Mouse (Mus musculus) cerebellum, postnatal 36 days (tissue): ENCODE data around the gene Tcea2.
A peak's percentile ranks its signal among the peaks of the same experiment; 100 is the strongest.

Experiments used
- DNase-seq, 2 experiments: peaks; one replicate each; pipeline ENCODE4 v3.0.0; 2021 to 2022; ENCODE audit warnings: mixed read lengths in 2 of 2

The Tcea2 gene

DNA sequence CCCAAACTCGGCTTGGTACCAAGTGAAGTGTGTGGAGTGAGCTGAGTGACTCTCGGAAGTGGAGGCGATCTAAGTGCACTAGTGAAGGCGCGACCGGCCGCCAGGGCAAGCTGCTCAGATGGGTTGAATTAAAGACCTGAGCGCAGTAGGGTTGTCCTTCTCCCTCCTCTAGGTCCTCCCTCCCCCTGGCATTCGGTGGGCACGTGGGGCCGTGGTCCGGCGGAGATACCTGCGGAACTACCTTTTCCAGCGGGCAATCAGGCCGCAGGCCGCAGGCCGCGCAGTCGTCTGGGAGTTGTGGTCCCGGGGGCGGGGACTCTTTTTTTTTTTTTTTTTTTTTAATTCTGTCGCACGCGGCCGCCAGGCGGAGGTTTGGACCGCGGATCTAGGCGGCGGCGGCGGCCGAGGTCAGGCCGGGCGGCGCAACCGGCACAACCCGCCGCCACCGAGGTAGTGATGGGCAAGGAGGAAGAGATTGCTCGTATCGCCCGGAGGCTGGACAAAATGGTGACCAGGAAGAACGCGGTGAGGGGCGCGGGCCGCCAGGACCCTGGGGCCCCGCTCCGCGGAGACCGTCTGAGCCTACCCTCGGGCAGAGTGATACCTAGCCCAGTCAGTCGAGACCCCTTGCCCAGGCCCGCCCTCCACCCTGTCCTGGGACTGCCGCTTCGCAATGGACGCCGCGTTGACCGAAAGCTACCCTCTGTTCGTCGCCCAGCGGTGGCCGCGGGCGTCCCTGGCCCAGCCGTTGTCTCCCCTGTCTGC, at the start of gene Tcea2:
Gene Tcea2, plus strand, starts transcription at position 360 of the 765 bp plus-strand sequence.
- DNase-seq: peak; percentile 78 to 83

DNA sequence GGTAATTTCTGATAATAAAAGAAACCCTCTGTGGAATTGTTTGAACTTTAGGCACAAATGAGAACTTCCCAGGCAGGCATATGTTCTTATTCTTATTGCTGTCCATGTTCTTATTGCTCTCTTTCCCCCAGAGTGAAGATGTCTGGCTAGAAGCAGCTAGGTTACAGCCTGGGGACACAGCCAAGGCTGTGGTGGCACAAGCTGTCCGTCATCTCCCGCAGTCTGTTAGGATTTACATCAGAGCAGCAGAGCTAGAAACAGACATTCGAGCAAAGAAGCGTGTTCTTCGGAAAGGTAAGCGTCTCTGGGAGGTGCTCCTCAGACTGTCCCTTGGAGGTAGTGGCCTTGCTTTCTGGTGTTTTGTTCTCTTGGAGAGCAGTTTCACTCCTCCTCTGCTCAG, 47.5 kb upstream of the Tcea2 start:
- DNase-seq: peak; percentile 54 to 55

DNA sequence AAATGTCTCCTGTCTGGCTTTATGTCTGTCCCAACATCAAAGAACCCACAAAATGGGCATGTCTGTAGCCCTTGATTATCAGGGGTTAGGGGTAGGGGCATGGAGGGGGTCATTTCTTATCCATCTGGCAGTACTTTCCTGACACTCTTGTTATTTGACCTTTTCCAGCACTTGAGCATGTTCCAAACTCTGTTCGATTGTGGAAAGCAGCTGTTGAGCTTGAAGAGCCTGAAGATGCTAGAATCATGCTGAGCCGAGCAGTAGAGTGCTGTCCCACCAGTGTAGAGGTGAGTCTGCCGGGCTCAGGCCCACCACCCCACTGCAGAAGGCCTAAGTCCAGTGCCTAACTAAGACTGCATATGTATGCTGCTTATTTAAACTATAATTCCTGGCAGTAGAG, 44.2 kb upstream of the Tcea2 start:
- no peak for DNase-seq

DNA sequence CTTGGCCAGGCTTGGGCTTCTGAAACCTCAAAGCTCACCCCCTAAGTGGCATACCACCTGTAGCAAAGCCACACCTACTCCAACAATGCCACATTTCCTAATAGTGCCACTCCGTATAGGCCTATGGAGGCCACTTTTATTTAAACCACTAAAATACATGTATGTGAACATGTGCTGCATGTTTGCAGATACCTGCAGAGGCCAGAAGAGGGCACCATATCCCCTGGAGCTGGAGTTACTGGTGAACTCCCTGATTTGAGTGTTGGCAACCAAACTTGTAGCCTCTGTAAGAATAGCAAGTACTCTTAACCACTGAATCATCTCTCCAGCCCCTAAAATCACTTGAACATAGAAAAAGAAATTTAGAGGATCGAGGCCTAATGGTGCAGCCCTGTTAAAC, 35.7 kb upstream of the Tcea2 start:
- peak; percentile 38 to 42 for DNase-seq

DNA sequence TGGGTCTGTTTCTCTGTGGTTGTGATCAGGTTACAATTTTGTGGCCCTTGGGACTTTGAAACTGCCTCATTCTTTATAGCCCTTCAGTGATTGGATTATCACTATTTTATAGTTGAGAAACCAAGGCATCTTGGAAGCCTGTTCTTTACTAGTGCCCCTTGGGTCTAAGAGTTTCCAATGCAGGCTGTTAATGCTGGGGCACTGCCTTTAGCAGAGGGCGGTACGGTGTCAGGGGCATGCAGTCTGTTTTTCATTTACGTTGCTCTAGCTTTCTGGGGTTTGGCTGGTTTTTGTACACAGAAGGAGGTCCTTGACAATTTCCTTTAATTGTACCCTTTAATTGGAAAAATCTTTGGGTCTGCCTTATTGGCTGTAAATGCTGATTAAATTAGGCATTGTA, 34.4 kb upstream of the Tcea2 start:
- DNase-seq: no peak

DNA sequence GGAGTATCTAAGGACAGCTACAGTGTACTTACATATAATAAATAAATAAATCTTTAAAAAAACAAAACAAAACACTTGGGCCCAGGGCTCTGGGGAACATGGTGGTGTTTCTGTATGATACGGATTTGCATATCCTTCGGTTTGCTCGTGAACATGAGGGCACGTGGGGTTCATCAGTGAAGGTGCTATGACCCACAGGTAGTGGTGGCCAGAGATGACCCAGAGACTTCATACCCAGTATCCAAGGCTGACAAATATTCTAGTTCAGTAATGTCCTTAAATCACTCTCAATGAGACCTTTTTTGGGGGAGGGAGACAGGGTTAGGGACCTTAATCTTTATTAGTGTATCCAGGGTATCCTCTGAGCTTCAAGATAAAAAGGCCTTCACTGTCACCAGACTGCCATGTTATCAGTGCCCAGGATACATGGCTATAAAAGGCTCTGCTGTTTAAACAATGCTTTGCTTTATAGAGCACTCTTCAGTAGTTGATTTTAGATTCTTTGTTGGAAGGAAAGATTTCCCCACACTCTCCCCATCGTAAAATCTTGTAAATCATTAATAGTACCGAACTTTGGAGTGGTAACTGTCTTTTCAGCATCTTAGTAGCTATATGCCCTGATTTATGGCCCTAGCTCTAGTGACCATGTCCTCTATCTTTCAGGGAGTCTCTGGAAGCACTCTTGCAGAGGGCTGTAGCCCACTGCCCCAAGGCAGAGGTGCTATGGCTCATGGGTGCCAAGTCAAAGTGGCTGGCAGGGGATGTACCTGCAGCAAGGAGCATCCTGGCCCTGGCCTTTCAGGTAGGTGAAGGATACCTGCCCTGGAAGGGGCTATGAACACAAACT, 33.3 kb upstream of the Tcea2 start:
- no peak for DNase-seq

DNA sequence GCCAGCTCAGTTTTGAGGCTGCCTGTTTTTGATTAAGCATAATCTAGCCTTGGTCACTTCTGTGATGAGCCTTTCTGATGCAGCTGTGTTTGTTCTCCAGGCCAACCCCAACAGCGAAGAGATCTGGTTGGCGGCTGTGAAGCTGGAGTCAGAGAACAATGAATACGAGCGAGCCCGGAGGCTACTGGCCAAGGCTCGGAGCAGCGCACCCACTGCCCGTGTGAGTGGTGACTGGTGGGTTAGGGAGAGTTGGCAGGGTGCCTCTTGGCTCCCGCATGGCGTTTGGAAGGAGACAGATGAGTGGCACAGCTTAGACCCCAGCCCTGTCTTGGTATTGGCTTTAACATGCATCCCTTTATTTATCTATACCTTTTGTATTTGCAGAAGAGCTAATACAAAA, 31.2 kb upstream of the Tcea2 start:
- DNase-seq: no peak

DNA sequence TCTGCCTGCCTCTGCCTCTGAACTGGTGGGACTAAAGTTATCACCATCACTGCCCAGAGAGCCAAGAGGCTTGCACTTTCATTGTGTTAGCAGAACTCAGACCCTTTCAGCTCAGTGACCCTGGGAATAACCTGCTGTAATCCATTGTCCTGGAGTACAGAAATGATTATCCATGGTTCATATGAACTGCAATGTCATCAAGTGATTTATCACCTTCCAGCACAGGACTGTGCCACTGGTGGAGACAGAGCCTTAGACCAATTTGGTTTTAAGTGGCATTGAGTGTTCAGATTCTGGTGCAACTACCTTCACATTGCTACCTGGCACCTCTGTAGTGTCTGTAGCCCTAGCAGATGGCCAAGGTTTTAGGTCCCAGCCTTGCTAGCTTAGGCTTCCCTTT, 27.0 kb upstream of the Tcea2 start:
- DNase-seq: no peak

DNA sequence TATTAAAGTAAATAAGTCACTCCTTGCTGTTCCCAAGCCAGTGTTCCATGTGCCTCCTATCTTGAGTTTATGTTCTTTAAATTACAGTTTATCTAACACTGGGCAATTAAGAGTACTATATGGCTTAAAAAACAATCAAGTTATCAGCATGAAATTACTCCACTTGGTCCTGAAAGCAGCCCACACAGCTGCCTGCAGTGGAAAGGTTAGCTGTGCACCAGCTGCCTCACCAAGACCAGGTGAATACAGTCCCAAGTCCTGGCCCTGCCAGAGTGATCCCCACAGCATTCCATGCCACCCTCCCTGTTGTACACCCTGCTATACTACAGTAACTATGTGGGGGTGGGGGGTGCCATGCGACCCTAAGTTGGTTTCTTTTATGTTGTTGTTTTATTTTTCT, 26.6 kb upstream of the Tcea2 start:
- no peak for DNase-seq

DNA sequence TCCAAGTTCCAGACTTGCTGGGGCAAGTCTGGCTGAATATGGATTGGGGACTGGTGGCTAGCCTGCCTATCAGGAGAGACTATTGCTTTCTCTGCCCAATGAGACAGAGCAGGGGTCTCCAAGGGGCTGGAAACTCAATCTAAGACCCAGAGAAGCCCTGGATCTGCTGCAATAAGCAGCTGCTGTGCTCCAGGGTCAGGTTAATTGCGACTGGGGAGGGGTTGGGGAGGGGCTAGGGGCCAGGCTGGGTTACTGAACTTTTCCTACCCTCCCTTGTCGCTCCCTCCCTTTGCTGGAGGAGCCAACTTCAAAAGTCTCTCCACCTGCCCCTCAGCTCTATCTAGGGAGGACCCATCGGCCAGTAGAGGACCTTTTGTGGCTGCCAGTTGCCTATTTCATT, 23.4 kb upstream of the Tcea2 start, which contains the start of gene Gm29797:
Gene Gm29797, plus strand, starts transcription at position 301 of the 400 bp plus-strand sequence.
- no peak for DNase-seq

DNA sequence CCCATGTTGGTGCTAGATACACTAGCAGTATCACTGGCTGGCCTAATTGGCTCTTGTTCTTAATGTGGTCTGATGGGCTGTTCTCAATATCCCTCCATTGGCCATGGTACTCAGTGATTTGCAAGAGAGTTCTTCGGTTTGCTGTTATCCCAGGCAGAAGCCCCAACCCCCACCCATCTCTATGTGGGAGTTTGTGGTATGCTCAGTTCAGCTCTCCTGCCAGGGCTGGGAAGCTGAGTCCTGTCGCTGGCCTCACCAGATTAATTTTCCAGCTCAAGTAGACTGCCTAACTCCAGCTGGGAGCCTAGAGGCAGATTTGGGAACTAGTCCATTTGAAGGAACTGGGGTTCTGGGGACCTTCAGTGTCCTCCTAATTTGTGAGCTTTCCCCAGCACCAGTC, 22.7 kb upstream of the Tcea2 start:
- DNase-seq: no peak

DNA sequence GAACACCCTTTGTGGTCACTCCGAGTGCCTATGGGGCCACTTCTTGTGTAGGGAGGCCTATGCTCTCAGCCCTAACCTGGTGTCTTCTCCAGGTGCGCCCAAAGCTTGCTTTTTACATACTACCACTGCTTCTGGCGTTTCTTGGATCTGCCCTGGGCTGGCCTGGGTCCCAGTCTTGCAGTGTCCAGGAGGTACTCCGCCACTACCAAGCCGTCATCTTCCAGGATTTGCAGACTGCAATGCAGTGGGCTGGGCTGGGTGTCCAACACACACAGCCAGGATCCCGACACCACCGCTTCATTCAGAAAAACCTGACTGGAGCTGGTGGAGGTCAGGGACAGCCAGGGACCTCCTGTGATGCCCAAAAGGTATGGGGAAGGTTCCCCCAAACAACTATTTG, 21.6 kb upstream of the Tcea2 start:
- no peak for DNase-seq

DNA sequence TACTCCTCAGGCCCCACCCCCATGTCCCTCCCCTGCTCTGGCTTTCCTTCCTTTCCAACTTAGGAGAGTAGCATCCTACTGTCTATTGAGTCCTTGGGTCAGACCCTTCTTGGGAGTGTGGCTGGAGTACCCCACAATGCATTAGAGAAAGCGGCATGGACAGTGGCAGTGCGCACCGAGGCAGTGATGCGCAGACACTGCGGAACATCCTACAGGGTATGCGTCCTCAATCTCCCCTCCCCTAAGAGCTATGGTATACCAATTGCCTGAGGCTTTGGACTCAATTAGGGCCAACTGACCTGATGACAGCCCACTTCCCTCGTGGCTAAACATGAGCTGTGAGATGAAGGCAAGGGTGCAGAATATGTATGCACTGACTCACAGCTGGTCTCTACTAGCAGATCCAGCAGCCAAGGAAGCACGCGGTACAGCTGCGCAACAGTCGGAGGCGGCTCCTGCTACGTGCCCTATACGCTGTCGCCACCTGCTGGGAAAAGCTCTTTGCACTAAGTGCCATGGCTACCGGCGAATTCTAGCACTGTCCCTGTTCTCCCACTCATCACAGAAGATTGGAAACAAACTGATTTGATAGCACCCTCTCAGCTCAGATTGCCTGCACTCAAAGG, 21.1 kb upstream of the Tcea2 start:
- no peak for DNase-seq

DNA sequence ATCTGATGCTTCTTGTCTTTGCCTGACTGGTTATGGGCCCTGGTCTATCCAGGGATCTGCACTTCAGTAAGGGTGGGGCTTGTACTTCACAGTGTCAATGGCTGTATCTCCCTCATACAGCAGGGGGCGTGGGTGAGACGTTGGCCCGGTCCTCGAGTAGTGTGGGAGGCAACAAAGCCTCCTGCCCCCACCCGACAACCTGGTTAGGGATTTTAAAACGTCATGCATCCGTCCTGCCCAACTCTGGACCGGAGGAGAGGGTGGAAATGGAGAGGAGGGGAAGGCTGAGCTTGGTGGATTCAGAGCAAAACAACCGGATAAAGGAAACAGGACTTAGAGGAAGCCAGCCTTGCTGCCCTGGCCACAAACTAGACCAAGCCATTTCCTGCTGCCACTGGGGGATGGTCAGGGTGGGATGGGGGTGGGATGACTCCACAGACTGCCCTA, 20.5 kb upstream of the Tcea2 start:
- peak; percentile 82 to 83 for DNase-seq

DNA sequence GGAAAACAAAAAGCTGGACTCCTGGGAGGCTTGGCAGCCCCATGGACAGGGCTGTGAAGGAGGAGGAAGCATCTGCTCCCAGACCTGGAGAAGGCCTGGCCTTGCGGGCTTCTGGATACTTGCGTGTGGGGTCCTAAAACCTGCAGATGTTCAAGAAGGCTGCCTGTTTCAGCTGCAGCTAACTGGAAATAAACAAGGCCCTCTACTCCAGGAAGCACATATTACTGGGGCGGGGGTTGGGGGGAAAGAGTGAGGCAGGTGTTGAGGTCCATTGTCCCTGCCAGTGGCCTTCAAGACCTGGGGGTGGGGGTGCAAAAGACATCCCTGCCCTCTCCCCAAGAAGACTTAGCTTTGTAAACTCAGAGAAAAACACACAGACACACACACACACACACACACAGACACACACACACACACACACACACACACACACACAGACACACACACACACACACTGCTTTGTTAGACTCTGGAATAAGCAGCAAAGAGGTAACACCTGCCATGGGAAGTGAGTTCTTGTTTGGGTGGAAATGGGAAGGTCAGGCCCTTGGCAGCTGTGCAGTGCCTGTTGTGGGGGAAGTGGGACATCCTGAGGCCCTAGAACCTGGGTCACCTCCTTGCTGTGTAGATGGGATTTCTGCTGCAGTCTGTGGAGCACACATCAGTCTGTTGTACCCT, 17.4 kb upstream of the Tcea2 start:
- no peak for DNase-seq

DNA sequence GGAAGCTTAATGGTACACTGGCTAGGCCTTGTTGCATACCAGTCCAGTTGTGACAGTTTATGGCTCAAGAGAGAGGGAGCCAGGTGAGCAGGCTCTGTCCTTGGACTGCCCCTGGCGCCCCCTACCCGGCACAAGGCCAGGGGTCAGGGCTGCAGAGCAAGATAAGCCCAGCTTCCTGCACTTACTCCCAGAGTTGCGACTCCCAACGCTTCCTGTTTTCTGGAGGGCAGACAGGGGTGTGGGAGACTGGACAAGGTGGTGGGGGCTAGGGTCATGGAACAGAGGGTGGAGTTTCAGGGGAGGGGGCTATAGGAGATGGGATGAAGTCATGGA, 16.8 kb upstream of the Tcea2 start:
- no peak for DNase-seq

DNA sequence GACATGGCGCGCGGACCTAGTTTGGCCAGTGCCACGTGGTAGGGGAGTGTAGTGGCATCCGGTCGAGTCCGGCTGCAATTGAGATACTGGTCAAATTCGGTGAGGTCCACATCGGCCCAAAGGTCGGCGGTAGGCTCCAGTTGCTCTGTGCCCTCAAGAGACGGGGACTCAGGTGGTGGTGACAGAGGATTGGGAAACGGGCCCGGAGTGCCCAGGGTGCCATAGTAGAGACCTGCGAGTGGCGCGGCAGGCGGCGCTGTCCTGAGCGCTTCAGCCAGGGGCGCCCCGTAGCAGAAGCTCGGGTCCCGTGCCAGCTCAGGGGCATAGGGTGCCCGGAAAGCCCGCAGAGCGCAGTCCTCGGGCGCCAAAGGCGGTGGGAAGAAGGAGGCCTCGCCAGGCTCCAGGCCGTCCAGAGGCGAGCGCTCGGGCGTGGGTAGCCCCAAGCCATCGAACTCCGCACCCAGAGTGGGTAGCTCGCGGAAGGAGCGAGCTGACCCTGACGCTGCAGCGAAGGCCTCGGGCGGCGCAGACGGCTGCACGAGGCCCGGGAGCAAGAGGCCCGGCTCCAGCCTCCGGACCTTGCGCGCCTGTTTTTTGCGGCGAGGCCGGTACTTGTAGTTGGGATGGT, 9.7 kb upstream of the Tcea2 start:
- no peak for DNase-seq

DNA sequence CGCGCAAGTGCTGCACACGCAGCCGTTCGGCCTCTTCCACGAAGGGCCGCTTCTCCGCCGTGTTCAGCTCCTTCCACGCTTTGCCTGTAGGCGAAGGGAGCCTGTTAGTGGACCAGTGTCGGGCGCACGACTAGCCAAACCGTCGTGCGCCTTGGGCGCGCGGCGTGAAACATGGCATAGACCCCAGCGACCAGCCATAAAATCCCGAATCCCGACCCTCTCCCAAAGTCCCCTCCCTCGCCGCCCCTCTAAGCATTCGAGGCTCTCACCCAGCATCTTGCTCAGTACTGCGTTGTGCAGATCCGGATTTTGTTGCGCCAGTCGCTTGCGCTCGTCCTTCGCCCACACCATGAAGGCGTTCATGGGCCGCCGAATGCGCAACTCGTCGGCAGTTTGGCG, 9.2 kb upstream of the Tcea2 start:
- DNase-seq: no peak

DNA sequence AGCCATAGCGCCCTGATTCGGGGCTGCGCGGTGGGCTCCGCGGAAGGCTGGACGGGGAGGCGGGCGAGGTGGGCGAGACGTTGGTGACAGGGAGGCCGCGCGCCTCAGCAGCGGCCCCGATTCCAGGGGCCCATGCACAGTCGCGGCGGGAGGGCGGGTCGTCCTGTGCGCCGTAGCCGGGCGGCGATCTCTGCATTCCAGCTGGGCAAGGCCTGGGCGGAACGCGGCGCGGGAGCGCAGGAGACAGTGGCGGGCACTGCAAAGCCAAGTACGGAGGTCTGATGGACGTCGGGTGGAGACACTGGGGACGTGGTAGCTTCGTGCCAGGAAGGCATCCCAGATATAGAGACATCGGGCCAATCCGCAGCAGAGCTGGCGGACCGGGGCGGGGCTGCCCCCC, 8.8 kb upstream of the Tcea2 start, which contains the start of gene Sox18:
Gene Sox18, minus strand, starts transcription at position 315 of the 400 bp plus-strand sequence.
- no peak for DNase-seq

DNA sequence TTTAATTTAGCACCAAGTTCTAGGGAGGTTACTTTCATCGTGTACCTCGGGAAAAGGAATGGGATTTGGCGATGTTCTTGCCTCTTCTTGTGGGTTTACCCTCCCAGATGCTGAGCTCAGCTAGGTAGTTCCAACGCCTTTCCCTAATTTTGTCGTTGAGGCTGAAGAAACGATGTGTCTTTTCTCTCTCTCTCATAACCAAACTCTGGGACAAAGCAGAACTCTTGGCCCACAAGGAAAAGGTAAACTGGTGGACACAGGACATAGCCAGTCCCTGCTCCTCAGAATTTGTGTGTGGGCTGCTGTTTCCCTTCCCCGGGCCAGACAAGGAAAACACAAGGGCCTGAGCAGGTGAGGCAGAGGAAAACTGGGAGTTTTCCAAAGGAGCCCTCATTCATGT, 8.1 kb upstream of the Tcea2 start:
- DNase-seq: no peak

DNA sequence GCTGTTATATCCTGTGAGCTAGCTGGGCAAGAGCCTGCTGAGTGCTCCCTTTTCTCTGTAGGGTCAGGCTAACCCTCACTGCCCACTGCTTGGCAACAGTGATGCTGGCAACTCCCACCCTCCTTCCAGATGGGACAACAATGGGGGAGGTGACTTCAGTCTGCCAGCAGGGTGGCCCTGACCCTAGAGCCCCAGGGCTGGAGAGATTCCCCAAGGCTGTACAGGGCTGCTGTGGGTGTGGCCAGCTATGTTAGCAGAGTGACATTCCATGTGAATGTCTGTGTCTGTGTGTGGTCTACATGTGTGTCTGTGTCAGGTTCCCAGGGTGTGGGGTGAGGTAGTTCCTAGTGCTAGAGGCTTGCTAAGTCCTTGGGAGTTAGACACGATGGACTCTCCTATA, 6.6 kb upstream of the Tcea2 start:
- no peak for DNase-seq

DNA sequence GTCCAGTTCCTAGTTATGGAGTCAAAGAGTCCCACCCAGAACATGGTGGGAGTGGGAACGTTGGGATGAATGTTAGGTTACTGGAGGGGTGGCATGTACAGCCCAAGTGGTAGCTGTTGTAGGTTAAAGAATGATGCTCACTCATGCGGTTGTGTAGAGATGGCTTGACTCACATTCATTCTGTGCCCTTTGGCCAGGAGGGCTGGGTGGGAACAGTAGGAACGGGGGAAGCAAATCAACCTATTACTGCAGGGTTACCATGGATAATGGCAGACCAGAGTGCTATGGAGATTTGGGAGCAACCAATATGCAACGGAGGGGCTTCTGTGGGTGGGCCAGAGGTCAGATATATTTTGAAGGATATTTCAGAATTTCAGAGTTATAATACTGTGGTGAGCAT, 5.2 kb upstream of the Tcea2 start:
- no peak for DNase-seq

DNA sequence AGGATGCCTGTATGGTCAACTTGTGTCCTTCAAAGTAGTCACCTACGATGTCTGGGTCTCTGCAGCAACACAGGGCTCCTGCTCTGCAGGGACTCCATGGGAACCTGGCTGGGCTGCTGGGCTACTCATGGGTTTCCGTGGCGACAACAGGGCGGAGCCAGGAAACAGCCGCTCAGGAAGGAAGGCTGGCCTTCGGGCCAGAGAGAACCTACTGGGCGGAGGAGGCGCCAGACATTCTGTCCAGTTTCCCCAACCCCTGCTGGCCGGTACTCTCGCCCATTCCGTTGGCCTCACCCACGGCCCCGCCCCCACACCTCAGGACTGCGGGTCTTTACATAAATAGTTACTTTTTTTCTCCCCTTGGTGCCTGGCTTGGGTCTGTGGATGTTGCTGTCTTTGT, 4.7 kb upstream of the Tcea2 start:
- DNase-seq: peak; percentile 34 to 47
